ENCODE assay signal across 9 mouse cellular contexts in genomic region chr9:121757432-121757831, GRCm38 (mm10). TPM values are rescaled to one million over a fixed set of nuclear protein-coding genes. Genes with fewer than 3 reads are reported as not detected.
DNase-seq lines count a peak whose midpoint lies in the region; ATAC-seq and TF ChIP-seq lines count a peak whose summit lies in the region.
"Had no signal": no experiment of that assay in that cellular context is flagged by ENCODE, and none has a peak within 500 bp of the region (broad histone marks: within the 10 kb centered on the region; RNA-seq: fewer than 3 reads in every experiment).

No protein-coding gene starts in this region.

- ATAC-seq in hindbrain, embryonic 16.5 days: no peak
- no peak for ATAC-seq in embryonic facial prominence, embryonic 11.5 days (replicated peaks; ENCODE audit: insufficient number of reproducible peaks, low FRiP score, low TSS enrichment, low read depth)
- ATAC-seq in limb, embryonic 14.5 days (ENCODE audit: low FRiP score, low read depth): no peak
- no peak for ATAC-seq in megakaryocyte, adult 5-6 weeks (ENCODE audit: poor library complexity, severe bottlenecking)
- ATAC-seq in midbrain, embryonic 14.5 days (ENCODE audit: low FRiP score, low TSS enrichment): no peak
- no peak for ATAC-seq in liver, embryonic 11.5 days (replicated peaks; ENCODE audit: low FRiP score)

- H3K4me1 ChIP-seq in hindbrain, embryonic 10.5 days (replicated peaks): peaks cover 48% of the 10 kb centered on the region
- peaks cover 28% of the 10 kb centered on the region for H3K4me1 ChIP-seq in hindbrain, embryonic 16.5 days (ENCODE audit: control insufficient read depth, insufficient read depth, low read depth, low read length)
- no peaks in the 10 kb centered on the region for H3K4me1 ChIP-seq in MEL (ENCODE audit: control insufficient read depth in 1 of 2, insufficient read depth in 2 of 2, low read length in 2 of 2)
- no peaks in the 10 kb centered on the region; the same call in none of the 2 replicates for H3K4me1 ChIP-seq in embryonic facial prominence, embryonic 11.5 days (ENCODE audit: control insufficient read depth, insufficient read depth, low read length)
- H3K4me1 ChIP-seq in limb, embryonic 14.5 days (ENCODE audit: control insufficient read depth, insufficient read depth, low read length): peaks cover 26% of the 10 kb centered on the region
- peaks cover 16% of the 10 kb centered on the region for H3K4me1 ChIP-seq in midbrain, embryonic 14.5 days (ENCODE audit: control insufficient read depth, insufficient read depth, low read length)
- peaks cover 12% of the 10 kb centered on the region for H3K4me1 ChIP-seq in liver, embryonic 11.5 days (replicated peaks; ENCODE audit: control insufficient read depth, insufficient read depth, low read length)

- TF ChIP-seq POLR2A in MEL (IDR thresholded peaks at IDR 0.05; ENCODE audit: control insufficient read depth in 1 of 2, insufficient read depth in 1 of 2, low read depth in 1 of 2, low read length in 2 of 2, poor library complexity in 1 of 2): no peak
- no peak for TF ChIP-seq POLR2A in limb, embryonic 14.5 days (IDR thresholded peaks at IDR 0.05; ENCODE audit: borderline replicate concordance, extremely low read depth, insufficient read depth, insufficient read length)

- no peaks in the 10 kb centered on the region; the same call in 1 of the 2 replicates for H3K27me3 ChIP-seq in hindbrain, embryonic 10.5 days (ENCODE audit: insufficient read depth, poor library complexity, severe bottlenecking)
- H3K27me3 ChIP-seq in hindbrain, embryonic 16.5 days (replicated peaks; ENCODE audit: control insufficient read depth, insufficient read depth, low read length): no peaks in the 10 kb centered on the region
- H3K27me3 ChIP-seq in MEL (ENCODE audit: control insufficient read depth in 1 of 2, insufficient read depth in 2 of 2, low read length in 2 of 2): no peaks in the 10 kb centered on the region
- H3K27me3 ChIP-seq in embryonic facial prominence, embryonic 11.5 days (ENCODE audit: control insufficient read depth, insufficient read depth, low read length): no peaks in the 10 kb centered on the region
- no peaks in the 10 kb centered on the region for H3K27me3 ChIP-seq in limb, embryonic 14.5 days (ENCODE audit: control insufficient read depth, insufficient read depth, low read length)
- no peaks in the 10 kb centered on the region for H3K27me3 ChIP-seq in midbrain, embryonic 14.5 days (ENCODE audit: control insufficient read depth, insufficient read depth, low read length)
- H3K27me3 ChIP-seq in liver, embryonic 11.5 days (replicated peaks; ENCODE audit: control insufficient read depth, insufficient read depth, low read length): peaks cover 32% of the 10 kb centered on the region

- no peak for TF ChIP-seq RAD21 in MEL (IDR thresholded peaks at IDR 0.05; ENCODE audit: low read depth, low read length)

- no peaks in the 10 kb centered on the region for H3K79me2 ChIP-seq in MEL (ENCODE audit: control insufficient read depth, insufficient read depth, low read length, poor library complexity)

- peaks cover 59% of the 10 kb centered on the region for H3K36me3 ChIP-seq in hindbrain, embryonic 10.5 days
- peaks cover 21% of the 10 kb centered on the region; the same call in 1 of the 2 replicates for H3K36me3 ChIP-seq in hindbrain, embryonic 16.5 days (ENCODE audit: control insufficient read depth, insufficient read depth, low read length)
- peaks cover 0 to 13% of the 10 kb centered on the region in 2 experiments; a peak in 2 of 4 replicates for H3K36me3 ChIP-seq in MEL (ENCODE audit: control insufficient read depth in 1 of 2, insufficient read depth in 2 of 2, low read length in 2 of 2)
- no peaks in the 10 kb centered on the region; the same call in 1 of the 2 replicates for H3K36me3 ChIP-seq in embryonic facial prominence, embryonic 11.5 days (replicated peaks; ENCODE audit: control insufficient read depth, insufficient read depth, low read depth, low read length)
- peaks cover 44% of the 10 kb centered on the region for H3K36me3 ChIP-seq in limb, embryonic 14.5 days (ENCODE audit: control insufficient read depth, insufficient read depth, low read length)
- H3K36me3 ChIP-seq in midbrain, embryonic 14.5 days (ENCODE audit: control insufficient read depth, insufficient read depth, low read length): peaks cover 44% of the 10 kb centered on the region
- peaks cover 27% of the 10 kb centered on the region for H3K36me3 ChIP-seq in liver, embryonic 11.5 days (ENCODE audit: control insufficient read depth, insufficient read depth, low read length)

- 0 out of 2 replicates have a peak overlapping the region, but pooled peaks have one; percentile 8 for H3K27ac ChIP-seq in hindbrain, embryonic 10.5 days
- no peak overlapping the region for H3K27ac ChIP-seq in hindbrain, embryonic 16.5 days (ENCODE audit: low read depth, low read length)
- H3K27ac ChIP-seq in MEL (ENCODE audit: control insufficient read depth, low read depth, low read length): no peak overlapping the region
- peak overlapping the region; percentile 59; the same call in 1 of the 2 replicates for H3K27ac ChIP-seq in embryonic facial prominence, embryonic 11.5 days (replicated peaks; ENCODE audit: low read depth, low read length)
- H3K27ac ChIP-seq in limb, embryonic 14.5 days (replicated peaks; ENCODE audit: low read depth, low read length): peak overlapping the region; percentile 95
- H3K27ac ChIP-seq in midbrain, embryonic 14.5 days (replicated peaks; ENCODE audit: low read depth, low read length): no peak overlapping the region
- no peak overlapping the region for H3K27ac ChIP-seq in liver, embryonic 11.5 days (ENCODE audit: low read depth, low read length)
- H3K27ac ChIP-seq: liver, embryonic 13.5 days had no signal

- H3K9ac ChIP-seq in hindbrain, embryonic 16.5 days (ENCODE audit: low read depth, low read length): no peak overlapping the region
- no peak overlapping the region for H3K9ac ChIP-seq in MEL (ENCODE audit: control insufficient read depth, low read depth, low read length, poor library complexity, severe bottlenecking)
- H3K9ac ChIP-seq in embryonic facial prominence, embryonic 11.5 days (replicated peaks; ENCODE audit: low read length): 0 out of 2 replicates have a peak overlapping the region, but pooled peaks have one; percentile 13
- no peak overlapping the region; the same call in 1 of the 2 replicates for H3K9ac ChIP-seq in limb, embryonic 14.5 days (ENCODE audit: low read depth, low read length, severe bottlenecking)
- no peak overlapping the region for H3K9ac ChIP-seq in midbrain, embryonic 14.5 days (replicated peaks; ENCODE audit: low read length)
- no peak overlapping the region for H3K9ac ChIP-seq in liver, embryonic 11.5 days (ENCODE audit: low read depth, low read length)
- H3K9ac ChIP-seq: liver, embryonic 13.5 days had no signal

- TF ChIP-seq CTCF in MEL (IDR thresholded peaks at IDR 0.05 in 2 of 3, conservative IDR thresholded peaks at IDR 0.05 in 1 of 3; ENCODE audit: control insufficient read depth in 1 of 3, insufficient read depth in 1 of 3, low read depth in 2 of 3, low read length in 3 of 3, poor library complexity in 1 of 3, severe bottlenecking in 1 of 3): no peak

- WGBS in hindbrain, embryonic 10.5 days: 80% methylated on average over 3 of the region's 3 CpGs
- WGBS in hindbrain, embryonic 16.5 days: 59% methylated on average over 3 of the region's 3 CpGs
- 56% methylated on average over 3 of the region's 3 CpGs for WGBS in embryonic facial prominence, embryonic 11.5 days
- WGBS in limb, embryonic 14.5 days: 46% methylated on average over 3 of the region's 3 CpGs
- 68% methylated on average over 3 of the region's 3 CpGs for WGBS in midbrain, embryonic 14.5 days
- WGBS in liver, embryonic 11.5 days: 37% methylated on average over 3 of the region's 3 CpGs

- no peak overlapping the region for H3K4me3 ChIP-seq in hindbrain, embryonic 10.5 days
- H3K4me3 ChIP-seq in hindbrain, embryonic 16.5 days (ENCODE audit: low read length): no peak overlapping the region
- H3K4me3 ChIP-seq in MEL (ENCODE audit: control insufficient read depth in 1 of 2, insufficient read depth in 1 of 2, low read depth in 2 of 2, low read length in 2 of 2): no peak overlapping the region
- no peak overlapping the region for H3K4me3 ChIP-seq in embryonic facial prominence, embryonic 11.5 days (ENCODE audit: low read depth, low read length)
- H3K4me3 ChIP-seq in limb, embryonic 14.5 days (replicated peaks; ENCODE audit: low read length): no peak overlapping the region
- no peak overlapping the region for H3K4me3 ChIP-seq in midbrain, embryonic 14.5 days (replicated peaks; ENCODE audit: low read depth, low read length)
- H3K4me3 ChIP-seq in liver, embryonic 11.5 days (ENCODE audit: low read depth, low read length): no peak overlapping the region

- no peaks in the 10 kb centered on the region for H3K9me3 ChIP-seq in hindbrain, embryonic 10.5 days
- H3K9me3 ChIP-seq in hindbrain, embryonic 16.5 days (ENCODE audit: control insufficient read depth, low read length): no peaks in the 10 kb centered on the region
- H3K9me3 ChIP-seq in MEL (replicated peaks; ENCODE audit: insufficient read depth, low read length): no peaks in the 10 kb centered on the region
- H3K9me3 ChIP-seq in embryonic facial prominence, embryonic 11.5 days (replicated peaks; ENCODE audit: control insufficient read depth, low read length): no peaks in the 10 kb centered on the region
- H3K9me3 ChIP-seq in limb, embryonic 14.5 days (ENCODE audit: control insufficient read depth, low read length): no peaks in the 10 kb centered on the region
- H3K9me3 ChIP-seq in midbrain, embryonic 14.5 days (ENCODE audit: control insufficient read depth, low read length): no peaks in the 10 kb centered on the region
- H3K9me3 ChIP-seq in liver, embryonic 11.5 days (ENCODE audit: control insufficient read depth, low read length): no peaks in the 10 kb centered on the region
- H3K9me3 ChIP-seq: liver, embryonic 13.5 days had no signal

- TF ChIP-seq EP300 in MEL (IDR thresholded peaks at IDR 0.05; ENCODE audit: low read depth in 1 of 2, low read length in 2 of 2): no peak

- no peak overlapping the region for H3K4me2 ChIP-seq in hindbrain, embryonic 16.5 days (ENCODE audit: low read length)
- H3K4me2 ChIP-seq in embryonic facial prominence, embryonic 11.5 days (ENCODE audit: low read depth, low read length): no peak overlapping the region
- H3K4me2 ChIP-seq in limb, embryonic 14.5 days (replicated peaks; ENCODE audit: low read depth, low read length, severe bottlenecking): peak overlapping the region; percentile 84; the same call in 1 of the 2 replicates
- no peak overlapping the region for H3K4me2 ChIP-seq in midbrain, embryonic 14.5 days (ENCODE audit: low read length)
- no peak overlapping the region for H3K4me2 ChIP-seq in liver, embryonic 11.5 days
- H3K4me2 ChIP-seq: liver, embryonic 13.5 days had no signal

- DNase-seq in hindbrain, embryonic 10.5 days (ENCODE audit: low spot score): no peak
- DNase-seq in MEL (ENCODE audit: low read depth, low spot score): peak; percentile 50
- peak; percentile 14 for DNase-seq in embryonic facial prominence, embryonic 11.5 days (ENCODE audit: low spot score)
- peak; percentile 66 for DNase-seq in limb, embryonic 14.5 days (ENCODE audit: low spot score)
- no peak for DNase-seq in midbrain, embryonic 14.5 days
- no peak for DNase-seq in liver, embryonic 11.5 days (ENCODE audit: low spot score)
- DNase-seq: liver, embryonic 13.5 days had no signal

RNA-seq across cellular contexts. Expression of gene Zfp651, which starts 1.7 kb away (rescaled TPM):
- 5.5 and 8.4 TPM in 2 replicates for polyA plus RNA-seq in hindbrain, embryonic 10.5 days (2016; fragmentation: Nextera tagmentation; extraction: Ambion mirVana)
- polyA plus RNA-seq in hindbrain, embryonic 16.5 days (2015; fragmentation: Nextera tagmentation; extraction: Ambion mirVana): 15.0 and 22.8 TPM in 2 replicates
- 0.12 TPM in 1 of 2 replicates, not detected in the other for total RNA-seq in MEL (2012; rRNA removed)
- under 1 TPM in 1 of 2 experiments, not detected in 1; 0.07 TPM for polyA plus RNA-seq in MEL (2012; ENCODE audit: insufficient read depth in 1 of 2, insufficient read length in 2 of 2, low read depth in 1 of 2, low replicate concordance in 2 of 2, missing spikeins in 1 of 2)
- 4.9 and 5.1 TPM in 2 replicates for polyA plus RNA-seq in embryonic facial prominence, embryonic 11.5 days (2014; fragmentation: Nextera tagmentation; extraction: Ambion mirVana)
- 64.0 and 71.0 TPM in 2 replicates for polyA plus RNA-seq in limb, embryonic 14.5 days (2012; rRNA removed)
- polyA plus RNA-seq in limb, embryonic 14.5 days (2014; fragmentation: Nextera tagmentation; extraction: Ambion mirVana): 20.0 and 30.3 TPM in 2 replicates
- not detected in 2 replicates for total RNA-seq in megakaryocyte, adult 5-6 weeks (2015)
- not detected in 2 replicates for total RNA-seq in megakaryocyte, adult 5-6 weeks (2017)
- 15.8 and 17.5 TPM in 2 replicates for polyA plus RNA-seq in midbrain, embryonic 14.5 days (2014; fragmentation: Nextera tagmentation; extraction: Ambion mirVana)
- polyA plus RNA-seq in liver, embryonic 11.5 days (2014; fragmentation: Nextera tagmentation; extraction: Ambion mirVana): 4.0 and 4.4 TPM in 2 replicates

RNA-seq across cellular contexts. Expression of gene Klhl40, which starts 20.0 kb away (rescaled TPM):
- 0.06 and 0.16 TPM in 2 replicates for polyA plus RNA-seq in hindbrain, embryonic 10.5 days (2016; fragmentation: Nextera tagmentation; extraction: Ambion mirVana)
- 1.9 and 3.3 TPM in 2 replicates for polyA plus RNA-seq in hindbrain, embryonic 16.5 days (2015; fragmentation: Nextera tagmentation; extraction: Ambion mirVana)
- total RNA-seq in MEL (2012; rRNA removed): not detected in 2 replicates
- polyA plus RNA-seq in MEL (2012; ENCODE audit: insufficient read depth in 1 of 2, insufficient read length in 2 of 2, low read depth in 1 of 2, low replicate concordance in 2 of 2, missing spikeins in 1 of 2): not detected
- 0.81 and 0.85 TPM in 2 replicates for polyA plus RNA-seq in embryonic facial prominence, embryonic 11.5 days (2014; fragmentation: Nextera tagmentation; extraction: Ambion mirVana)
- polyA plus RNA-seq in limb, embryonic 14.5 days (2012; rRNA removed): 12.4 and 14.1 TPM in 2 replicates
- 16.0 and 20.8 TPM in 2 replicates for polyA plus RNA-seq in limb, embryonic 14.5 days (2014; fragmentation: Nextera tagmentation; extraction: Ambion mirVana)
- not detected in 2 replicates for total RNA-seq in megakaryocyte, adult 5-6 weeks (2015)
- total RNA-seq in megakaryocyte, adult 5-6 weeks (2017): not detected in 2 replicates
- 1.1 and 1.9 TPM in 2 replicates for polyA plus RNA-seq in midbrain, embryonic 14.5 days (2014; fragmentation: Nextera tagmentation; extraction: Ambion mirVana)
- polyA plus RNA-seq in liver, embryonic 11.5 days (2014; fragmentation: Nextera tagmentation; extraction: Ambion mirVana): not detected in 2 replicates

RNA-seq across cellular contexts. Expression of gene Hhatl, which starts 34.9 kb away (rescaled TPM):
- polyA plus RNA-seq in hindbrain, embryonic 10.5 days (2016; fragmentation: Nextera tagmentation; extraction: Ambion mirVana): not detected in 2 replicates
- 0.50 and 0.55 TPM in 2 replicates for polyA plus RNA-seq in hindbrain, embryonic 16.5 days (2015; fragmentation: Nextera tagmentation; extraction: Ambion mirVana)
- total RNA-seq in MEL (2012; rRNA removed): not detected in 2 replicates
- polyA plus RNA-seq in MEL (2012; ENCODE audit: insufficient read depth in 1 of 2, insufficient read length in 2 of 2, low read depth in 1 of 2, low replicate concordance in 2 of 2, missing spikeins in 1 of 2): not detected
- polyA plus RNA-seq in embryonic facial prominence, embryonic 11.5 days (2014; fragmentation: Nextera tagmentation; extraction: Ambion mirVana): not detected in 2 replicates
- 1.9 and 2.0 TPM in 2 replicates for polyA plus RNA-seq in limb, embryonic 14.5 days (2012; rRNA removed)
- 1.1 and 1.7 TPM in 2 replicates for polyA plus RNA-seq in limb, embryonic 14.5 days (2014; fragmentation: Nextera tagmentation; extraction: Ambion mirVana)
- not detected in 2 replicates for total RNA-seq in megakaryocyte, adult 5-6 weeks (2015)
- not detected in 2 replicates for total RNA-seq in megakaryocyte, adult 5-6 weeks (2017)
- polyA plus RNA-seq in midbrain, embryonic 14.5 days (2014; fragmentation: Nextera tagmentation; extraction: Ambion mirVana): 0.12 and 0.24 TPM in 2 replicates
- not detected in 2 replicates for polyA plus RNA-seq in liver, embryonic 11.5 days (2014; fragmentation: Nextera tagmentation; extraction: Ambion mirVana)

RNA-seq across cellular contexts. Expression of gene Nktr, which starts 38.5 kb away (rescaled TPM):
- polyA plus RNA-seq in hindbrain, embryonic 10.5 days (2016; fragmentation: Nextera tagmentation; extraction: Ambion mirVana): 45.9 and 57.6 TPM in 2 replicates
- polyA plus RNA-seq in hindbrain, embryonic 16.5 days (2015; fragmentation: Nextera tagmentation; extraction: Ambion mirVana): 43.2 and 44.4 TPM in 2 replicates
- 32.0 and 32.4 TPM in 2 replicates for total RNA-seq in MEL (2012; rRNA removed)
- polyA plus RNA-seq in MEL (2012; ENCODE audit: insufficient read depth in 1 of 2, insufficient read length in 2 of 2, low read depth in 1 of 2, low replicate concordance in 2 of 2, missing spikeins in 1 of 2): 10 to 100 TPM; 34.3 to 70.7 TPM
- polyA plus RNA-seq in embryonic facial prominence, embryonic 11.5 days (2014; fragmentation: Nextera tagmentation; extraction: Ambion mirVana): 59.7 and 61.2 TPM in 2 replicates
- polyA plus RNA-seq in limb, embryonic 14.5 days (2012; rRNA removed): 188 and 216 TPM in 2 replicates
- 73.5 and 81.4 TPM in 2 replicates for polyA plus RNA-seq in limb, embryonic 14.5 days (2014; fragmentation: Nextera tagmentation; extraction: Ambion mirVana)
- total RNA-seq in megakaryocyte, adult 5-6 weeks (2015): 72.1 and 87.3 TPM in 2 replicates
- 69.6 and 110 TPM in 2 replicates for total RNA-seq in megakaryocyte, adult 5-6 weeks (2017)
- polyA plus RNA-seq in midbrain, embryonic 14.5 days (2014; fragmentation: Nextera tagmentation; extraction: Ambion mirVana): 61.5 and 73.0 TPM in 2 replicates
- polyA plus RNA-seq in liver, embryonic 11.5 days (2014; fragmentation: Nextera tagmentation; extraction: Ambion mirVana): 47.3 and 48.2 TPM in 2 replicates

RNA-seq across cellular contexts. Expression of gene Ss18l2, which starts 47.3 kb away (rescaled TPM):
- 103 and 112 TPM in 2 replicates for polyA plus RNA-seq in hindbrain, embryonic 10.5 days (2016; fragmentation: Nextera tagmentation; extraction: Ambion mirVana)
- 171 and 184 TPM in 2 replicates for polyA plus RNA-seq in hindbrain, embryonic 16.5 days (2015; fragmentation: Nextera tagmentation; extraction: Ambion mirVana)
- 37.4 and 47.8 TPM in 2 replicates for total RNA-seq in MEL (2012; rRNA removed)
- 10 to 100 TPM in 1 of 2 experiments, not detected in 1; 48.5 TPM for polyA plus RNA-seq in MEL (2012; ENCODE audit: insufficient read depth in 1 of 2, insufficient read length in 2 of 2, low read depth in 1 of 2, low replicate concordance in 2 of 2, missing spikeins in 1 of 2)
- 96.0 and 109 TPM in 2 replicates for polyA plus RNA-seq in embryonic facial prominence, embryonic 11.5 days (2014; fragmentation: Nextera tagmentation; extraction: Ambion mirVana)
- polyA plus RNA-seq in limb, embryonic 14.5 days (2012; rRNA removed): 50.6 and 73.7 TPM in 2 replicates
- 128 and 143 TPM in 2 replicates for polyA plus RNA-seq in limb, embryonic 14.5 days (2014; fragmentation: Nextera tagmentation; extraction: Ambion mirVana)
- total RNA-seq in megakaryocyte, adult 5-6 weeks (2015): 36.2 and 39.1 TPM in 2 replicates
- total RNA-seq in megakaryocyte, adult 5-6 weeks (2017): 29.8 and 35.7 TPM in 2 replicates
- polyA plus RNA-seq in midbrain, embryonic 14.5 days (2014; fragmentation: Nextera tagmentation; extraction: Ambion mirVana): 164 and 190 TPM in 2 replicates
- polyA plus RNA-seq in liver, embryonic 11.5 days (2014; fragmentation: Nextera tagmentation; extraction: Ambion mirVana): 103 and 118 TPM in 2 replicates

Comparison
In these comparisons a context has a peak if more than half of its experiments do, and no peak if none do; other contexts are left out.
1. H3K27ac ChIP-seq: peak in hindbrain, embryonic 10.5 days (single experiment), embryonic facial prominence, embryonic 11.5 days (single experiment) and limb, embryonic 14.5 days (single experiment); none in hindbrain, embryonic 16.5 days (single experiment), MEL (single experiment), midbrain, embryonic 14.5 days (single experiment) and liver, embryonic 11.5 days (single experiment).
2. DNase-seq: peak in MEL (single experiment), embryonic facial prominence, embryonic 11.5 days (single experiment) and limb, embryonic 14.5 days (single experiment); none in hindbrain, embryonic 10.5 days (single experiment), midbrain, embryonic 14.5 days (single experiment) and liver, embryonic 11.5 days (single experiment).